Mouse (Mus musculus): ENCODE results near the gene Nlrc3. TPM values are rescaled to one million over a fixed set of nuclear protein-coding genes. Genes with fewer than 3 reads are reported as not detected.
"Not testable (repeated sequence)": the region's sequence is repeated elsewhere in the genome, so short reads cannot be mapped to it uniquely, and the experiment has no call there.

Gene Nlrc3
- polyA plus RNA-seq, 1 experiment from 2014 or later, result 1.1 TPM

DNA sequence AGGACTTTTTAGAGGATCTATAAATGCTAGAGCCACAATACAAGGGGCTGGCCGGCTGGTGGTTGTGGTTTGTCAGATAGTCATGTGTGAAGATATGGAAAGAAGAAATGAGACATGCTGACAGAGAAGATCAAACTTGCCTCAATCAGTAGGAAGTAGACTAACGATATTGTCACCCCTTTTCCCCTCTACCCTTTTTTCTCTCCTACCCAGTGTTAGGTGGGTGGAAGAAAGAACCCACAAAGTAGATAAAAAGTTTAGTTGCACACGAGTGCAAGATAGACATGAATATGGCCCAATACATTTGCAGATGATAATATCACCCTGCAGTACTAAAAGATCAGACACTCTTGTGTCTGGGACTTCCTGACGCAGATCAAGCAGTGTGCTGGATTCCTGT, 12.0 kb upstream of the Nlrc3 start:
- H3K9ac ChIP-seq (ENCODE audit: low read depth, low read length), result no peak overlapping the region
- H3K27me3 ChIP-seq (replicated peaks; ENCODE audit: control insufficient read depth, insufficient read depth, low read length), result no peaks in the 10 kb centered on the region
- H3K9me3 ChIP-seq (ENCODE audit: control insufficient read depth, low read length), result no peaks in the 10 kb centered on the region
- DNase-seq (ENCODE audit: low spot score) (no peak), ATAC-seq (ENCODE audit: low read depth) (no peak)
- H3K36me3 ChIP-seq (ENCODE audit: control insufficient read depth, insufficient read depth, low read length), result peaks cover 96% of the 10 kb centered on the region
- 79% methylated on average over 4 of the region's 4 CpGs for WGBS
- no peak overlapping the region for H3K4me2 ChIP-seq (ENCODE audit: low read depth, low read length)
- no peak overlapping the region for H3K27ac ChIP-seq (replicated peaks; ENCODE audit: low read depth, low read length)
- H3K4me3 ChIP-seq (ENCODE audit: low read depth, low read length), result no peak overlapping the region
- no peaks in the 10 kb centered on the region for H3K4me1 ChIP-seq (ENCODE audit: control insufficient read depth, insufficient read depth, low read length)

DNA sequence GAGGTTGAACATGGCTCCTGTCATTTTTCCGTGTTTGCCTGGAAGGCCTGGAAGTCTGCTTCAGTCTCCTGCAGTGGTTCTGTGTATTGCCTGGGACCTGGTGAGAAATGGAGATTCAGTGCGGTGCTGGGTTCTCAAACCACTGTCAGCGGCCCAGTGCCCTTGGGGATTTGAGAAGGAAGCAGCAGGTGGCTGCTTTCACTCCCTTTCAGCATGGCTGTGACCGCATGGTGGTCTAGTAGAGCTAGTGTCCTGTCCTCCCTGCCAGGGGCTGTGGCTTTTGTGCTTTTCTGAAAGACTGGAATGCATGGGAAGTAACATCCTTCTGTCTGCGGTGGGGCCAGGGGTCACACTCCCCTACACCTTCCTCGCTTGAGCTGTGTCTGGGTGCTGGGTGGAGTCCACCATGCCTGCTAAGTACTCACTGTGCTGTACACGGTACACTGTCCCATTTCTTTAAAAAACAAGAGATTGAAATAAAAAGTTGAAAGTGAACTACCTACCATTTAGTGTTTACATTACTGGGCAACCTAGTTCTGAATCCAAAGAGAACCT, 6.8 kb upstream of the Nlrc3 start:
- no peak overlapping the region for H3K4me3 ChIP-seq (ENCODE audit: low read depth, low read length)
- no peaks in the 10 kb centered on the region for H3K27me3 ChIP-seq (replicated peaks; ENCODE audit: control insufficient read depth, insufficient read depth, low read length)
- 66% methylated on average over 7 of the region's 7 CpGs for WGBS
- H3K9me3 ChIP-seq (ENCODE audit: control insufficient read depth, low read length), result no peaks in the 10 kb centered on the region
- no peak overlapping the region for H3K4me2 ChIP-seq (ENCODE audit: low read depth, low read length)
- ATAC-seq (ENCODE audit: low read depth) (no peak), DNase-seq (ENCODE audit: low spot score) (no peak)
- peaks cover 100% of the 10 kb centered on the region for H3K36me3 ChIP-seq (ENCODE audit: control insufficient read depth, insufficient read depth, low read length)
- H3K9ac ChIP-seq (ENCODE audit: low read depth, low read length), result no peak overlapping the region
- no peaks in the 10 kb centered on the region for H3K4me1 ChIP-seq (ENCODE audit: control insufficient read depth, insufficient read depth, low read length)
- H3K27ac ChIP-seq (replicated peaks; ENCODE audit: low read depth, low read length), result no peak overlapping the region

DNA sequence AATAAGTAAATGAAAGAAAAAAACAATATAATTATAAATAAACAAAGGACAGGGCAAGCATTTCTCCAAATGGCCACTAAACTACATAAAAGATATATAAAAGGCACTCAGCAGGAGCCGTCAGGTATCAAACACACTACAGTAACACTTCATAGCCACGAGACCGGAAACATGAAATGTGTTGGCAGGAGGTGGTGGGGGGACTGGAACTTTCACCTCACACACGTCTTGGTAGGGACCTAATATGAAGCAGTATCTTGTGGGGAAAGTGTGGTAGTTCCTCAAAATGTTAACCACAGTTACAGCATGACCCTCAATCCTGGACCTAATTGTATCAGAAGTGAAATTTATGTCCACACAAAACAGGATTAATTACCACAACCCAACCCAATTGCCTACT, 5.7 kb upstream of the Nlrc3 start:
- H3K4me1 ChIP-seq (ENCODE audit: control insufficient read depth, insufficient read depth, low read length), result no peaks in the 10 kb centered on the region
- H3K27ac ChIP-seq (replicated peaks; ENCODE audit: low read depth, low read length), result no peak overlapping the region
- H3K27me3 ChIP-seq (replicated peaks; ENCODE audit: control insufficient read depth, insufficient read depth, low read length), result no peaks in the 10 kb centered on the region
- no peak for ATAC-seq (ENCODE audit: low read depth)
- no peaks in the 10 kb centered on the region for H3K9me3 ChIP-seq (ENCODE audit: control insufficient read depth, low read length)
- 90% methylated on average over 4 of the region's 4 CpGs for WGBS
- no peak overlapping the region for H3K9ac ChIP-seq (ENCODE audit: low read depth, low read length)
- H3K4me3 ChIP-seq (ENCODE audit: low read depth, low read length), result no peak overlapping the region
- no peak overlapping the region for H3K4me2 ChIP-seq (ENCODE audit: low read depth, low read length)
- DNase-seq (ENCODE audit: low spot score), result no peak
- peaks cover 98% of the 10 kb centered on the region for H3K36me3 ChIP-seq (ENCODE audit: control insufficient read depth, insufficient read depth, low read length)

DNA sequence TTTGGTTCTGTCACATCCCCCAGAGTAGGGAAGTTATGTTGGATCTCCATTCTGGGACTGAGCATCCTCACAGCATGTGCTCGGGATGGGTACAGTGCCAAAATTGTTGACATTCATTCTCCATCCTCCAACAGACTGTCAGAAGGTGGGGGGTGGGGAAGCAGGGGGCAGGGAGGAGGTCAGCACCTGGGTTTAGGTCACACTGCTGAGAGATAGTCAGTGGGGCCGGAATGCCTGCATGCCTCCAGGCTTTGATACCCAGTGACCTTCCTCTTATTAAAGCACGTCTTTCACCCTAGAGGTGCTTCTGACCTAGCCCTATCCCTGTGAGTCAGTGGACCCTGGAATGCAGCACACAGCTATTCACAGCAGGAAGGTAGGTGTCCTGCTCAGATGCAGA, 280 bp upstream of the Nlrc3 start:
- WGBS, result 22% methylated on average over 3 of the region's 3 CpGs
- no peak for DNase-seq (ENCODE audit: low spot score)
- H3K9ac ChIP-seq (ENCODE audit: low read depth, low read length), result no peak overlapping the region

DNA sequence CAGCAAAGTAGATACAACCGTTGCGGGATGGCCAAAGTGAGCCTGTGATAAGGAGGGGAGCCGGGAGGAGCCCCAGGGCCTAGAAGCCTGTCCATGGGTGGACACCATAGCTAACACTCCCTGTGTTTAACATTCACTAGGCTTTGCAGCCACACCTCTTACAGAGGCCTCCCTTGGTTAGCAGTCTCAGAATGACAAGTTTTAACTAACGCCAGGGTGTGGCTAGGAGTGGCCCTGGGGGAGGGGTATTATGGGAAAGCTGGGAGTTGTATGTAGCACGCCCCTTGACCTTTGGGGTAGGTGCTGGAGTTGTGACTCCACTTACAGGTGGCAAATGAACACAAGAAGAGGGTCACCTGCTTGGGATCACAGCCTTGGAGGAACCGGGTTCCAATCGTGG, 774 bp downstream of the Nlrc3 start:
- ATAC-seq (ENCODE audit: low read depth), result no peak
- Histone ChIP-seq H3K27me3 (replicated peaks; ENCODE audit: control insufficient read depth, insufficient read depth, low read length) (no peaks in the 10 kb centered on the region), H3K36me3 (ENCODE audit: control insufficient read depth, insufficient read depth, low read length) (peaks cover 33% of the 10 kb centered on the region), H3K4me2 (ENCODE audit: low read depth, low read length) (no peak overlapping the region), H3K4me3 (ENCODE audit: low read depth, low read length) (no peak overlapping the region), H3K4me1 (ENCODE audit: control insufficient read depth, insufficient read depth, low read length) (no peaks in the 10 kb centered on the region), H3K27ac (replicated peaks; ENCODE audit: low read depth, low read length) (no peak overlapping the region), H3K9me3 (ENCODE audit: control insufficient read depth, low read length) (no peaks in the 10 kb centered on the region), H3K9ac (ENCODE audit: low read depth, low read length) (no peak overlapping the region)
- 82% methylated on average over 7 of the region's 7 CpGs for WGBS
- DNase-seq (ENCODE audit: low spot score), result no peak

More for the DNA sequence above, 280 bp upstream of the Nlrc3 start:
- peaks cover 43% of the 10 kb centered on the region for H3K36me3 ChIP-seq (ENCODE audit: control insufficient read depth, insufficient read depth, low read length)
- H3K4me3 ChIP-seq (ENCODE audit: low read depth, low read length), result no peak overlapping the region
- no peak overlapping the region for H3K27ac ChIP-seq (replicated peaks; ENCODE audit: low read depth, low read length)
- H3K9me3 ChIP-seq (ENCODE audit: control insufficient read depth, low read length), result no peaks in the 10 kb centered on the region
- H3K4me1 ChIP-seq (ENCODE audit: control insufficient read depth, insufficient read depth, low read length), result no peaks in the 10 kb centered on the region
- ATAC-seq (ENCODE audit: low read depth), result no peak
- H3K27me3 ChIP-seq (replicated peaks; ENCODE audit: control insufficient read depth, insufficient read depth, low read length), result no peaks in the 10 kb centered on the region
- no peak overlapping the region for H3K4me2 ChIP-seq (ENCODE audit: low read depth, low read length)

DNA sequence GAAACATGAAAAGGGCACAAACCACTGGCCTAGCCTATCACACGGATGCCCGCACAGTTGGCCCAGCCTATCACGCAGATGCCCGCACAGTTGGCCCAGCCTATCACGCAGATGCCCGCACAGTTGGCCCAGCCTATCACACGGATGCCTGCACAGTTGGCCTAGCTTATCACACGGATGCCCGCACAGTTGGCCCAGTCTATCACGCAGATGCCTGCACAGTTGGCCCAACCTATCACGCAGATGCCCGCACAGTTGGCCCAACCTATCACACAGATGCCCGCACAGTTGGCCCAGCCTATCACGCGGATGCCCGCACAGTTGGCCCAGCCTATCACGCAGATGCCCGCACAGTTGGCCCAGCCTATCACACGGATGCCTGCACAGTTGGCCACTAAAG, 2.0 kb downstream of the Nlrc3 start:
- H3K27me3 ChIP-seq (replicated peaks; ENCODE audit: control insufficient read depth, insufficient read depth, low read length); ATAC-seq (ENCODE audit: low read depth); H3K9me3 ChIP-seq (ENCODE audit: control insufficient read depth, low read length); H3K4me1 ChIP-seq (ENCODE audit: control insufficient read depth, insufficient read depth, low read length); H3K4me3 ChIP-seq (ENCODE audit: low read depth, low read length); DNase-seq (ENCODE audit: low spot score); H3K27ac ChIP-seq (replicated peaks; ENCODE audit: low read depth, low read length); H3K9ac ChIP-seq (ENCODE audit: low read depth, low read length); H3K4me2 ChIP-seq (ENCODE audit: low read depth, low read length): not testable (repeated sequence)
- peaks cover 21% of the 10 kb centered on the region for H3K36me3 ChIP-seq (ENCODE audit: control insufficient read depth, insufficient read depth, low read length)
- 87% methylated on average over 18 of the region's 19 CpGs for whole genome bisulfite sequencing

DNA sequence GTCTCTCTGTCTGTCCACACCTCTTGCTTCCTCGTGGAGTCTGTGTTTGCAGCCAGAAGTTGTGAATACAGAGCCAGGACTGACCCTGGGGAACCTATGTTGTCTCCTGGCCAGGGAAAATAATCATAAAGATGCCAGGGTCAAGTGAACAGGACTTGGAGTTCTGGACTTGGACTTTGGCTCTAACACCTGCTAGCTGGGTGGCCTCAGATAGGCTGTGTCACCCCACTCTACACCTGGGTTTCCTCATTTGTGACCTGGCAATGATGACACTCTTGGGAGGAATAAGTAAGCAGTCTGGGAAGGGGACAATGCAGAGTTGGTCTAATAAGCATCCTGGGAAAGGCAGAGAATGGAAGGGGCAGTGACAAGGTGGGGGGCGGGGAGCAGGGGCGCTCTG, 10.9 kb downstream of the Nlrc3 start:
- no peaks in the 10 kb centered on the region for H3K36me3 ChIP-seq (ENCODE audit: control insufficient read depth, insufficient read depth, low read length)
- H3K27me3 ChIP-seq (replicated peaks; ENCODE audit: control insufficient read depth, insufficient read depth, low read length), result no peaks in the 10 kb centered on the region
- no peak overlapping the region for H3K9ac ChIP-seq (ENCODE audit: low read depth, low read length)
- H3K27ac ChIP-seq (replicated peaks; ENCODE audit: low read depth, low read length), result no peak overlapping the region
- no peaks in the 10 kb centered on the region for H3K4me1 ChIP-seq (ENCODE audit: control insufficient read depth, insufficient read depth, low read length)
- DNase-seq (ENCODE audit: low spot score) (no peak), ATAC-seq (ENCODE audit: low read depth) (no peak)
- no peak overlapping the region for H3K4me2 ChIP-seq (ENCODE audit: low read depth, low read length)
- 69% methylated on average over 3 of the region's 3 CpGs for WGBS
- H3K4me3 ChIP-seq (ENCODE audit: low read depth, low read length), result no peak overlapping the region
- no peaks in the 10 kb centered on the region for H3K9me3 ChIP-seq (ENCODE audit: control insufficient read depth, low read length)

DNA sequence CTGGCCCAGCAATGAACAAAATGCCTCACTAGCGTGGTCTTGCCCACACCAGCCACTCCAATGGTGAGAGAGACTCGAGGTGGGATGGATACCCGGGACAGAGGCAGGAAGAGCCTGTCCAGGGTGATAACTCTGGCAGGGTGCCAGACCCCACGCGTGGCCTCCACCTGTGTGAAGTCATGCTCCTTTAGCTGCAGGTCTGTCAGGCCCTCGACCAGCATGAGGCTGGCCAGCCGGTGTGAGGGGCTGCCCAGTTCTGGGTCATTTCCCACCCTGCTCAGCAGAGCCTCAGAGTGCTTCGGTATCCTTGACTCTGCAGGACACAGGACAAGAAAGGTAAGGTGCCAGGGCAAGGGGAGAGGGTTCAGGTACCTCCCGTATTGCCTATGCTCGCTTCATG, 11.4 kb downstream of the Nlrc3 start:
- no peak overlapping the region for H3K4me3 ChIP-seq (ENCODE audit: low read depth, low read length)
- H3K36me3 ChIP-seq (ENCODE audit: control insufficient read depth, insufficient read depth, low read length), result no peaks in the 10 kb centered on the region
- no peak overlapping the region for H3K9ac ChIP-seq (ENCODE audit: low read depth, low read length)
- H3K27me3 ChIP-seq (replicated peaks; ENCODE audit: control insufficient read depth, insufficient read depth, low read length), result no peaks in the 10 kb centered on the region
- no peak for DNase-seq (ENCODE audit: low spot score)
- WGBS, result 67% methylated on average over 10 of the region's 10 CpGs
- no peak for ATAC-seq (ENCODE audit: low read depth)
- no peak overlapping the region for H3K4me2 ChIP-seq (ENCODE audit: low read depth, low read length)
- no peak overlapping the region for H3K27ac ChIP-seq (replicated peaks; ENCODE audit: low read depth, low read length)
- no peaks in the 10 kb centered on the region for H3K9me3 ChIP-seq (ENCODE audit: control insufficient read depth, low read length)
- no peaks in the 10 kb centered on the region for H3K4me1 ChIP-seq (ENCODE audit: control insufficient read depth, insufficient read depth, low read length)

DNA sequence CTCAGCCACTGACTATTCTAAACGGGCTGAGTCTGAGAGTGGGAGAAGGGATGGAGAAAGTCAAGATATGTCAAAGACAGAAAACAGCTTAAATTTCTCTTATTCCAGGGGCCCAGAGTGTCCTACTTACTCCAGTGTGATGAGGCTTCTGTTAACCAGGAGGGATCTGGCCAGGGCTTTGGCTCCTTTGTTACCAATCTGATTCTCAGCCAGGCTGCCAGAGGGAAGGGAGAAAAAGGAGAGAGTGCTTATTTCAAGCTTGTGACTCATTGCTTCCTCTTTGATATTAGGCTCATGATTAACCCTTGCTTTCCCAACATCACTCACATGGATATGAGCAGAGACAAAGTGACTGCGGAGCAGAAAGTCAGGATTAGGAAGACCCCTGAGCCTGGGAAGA, 17.2 kb downstream of the Nlrc3 start:
- DNase-seq (ENCODE audit: low spot score), result no peak
- no peak for ATAC-seq (ENCODE audit: low read depth)

More for the DNA sequence above, 17.2 kb downstream of the Nlrc3 start:
- WGBS, result 63% methylated on average over 2 of the region's 2 CpGs
- H3K27ac ChIP-seq (replicated peaks; ENCODE audit: low read depth, low read length), result no peak overlapping the region
- H3K36me3 ChIP-seq (ENCODE audit: control insufficient read depth, insufficient read depth, low read length), result no peaks in the 10 kb centered on the region
- H3K9ac ChIP-seq (ENCODE audit: low read depth, low read length), result no peak overlapping the region
- H3K4me2 ChIP-seq (ENCODE audit: low read depth, low read length), result no peak overlapping the region
- no peaks in the 10 kb centered on the region for H3K27me3 ChIP-seq (replicated peaks; ENCODE audit: control insufficient read depth, insufficient read depth, low read length)
- H3K4me3 ChIP-seq (ENCODE audit: low read depth, low read length), result no peak overlapping the region
- H3K9me3 ChIP-seq (ENCODE audit: control insufficient read depth, low read length), result no peaks in the 10 kb centered on the region
- no peaks in the 10 kb centered on the region for H3K4me1 ChIP-seq (ENCODE audit: control insufficient read depth, insufficient read depth, low read length)
